Mouse (Mus musculus): ENCODE results near the gene Matn4.

The Matn4 gene

GRCm38 (mm10) chr2:164405060-164405459 is at the start of gene Matn4:
TSS of gene Matn4 (minus strand) at chr2:164405160.
- DNase-seq: no peak

GRCm38 (mm10) chr2:164453887-164454500 is 49.0 kb upstream of the Matn4 start:
- DNase-seq: peak; percentile 49

- DNase-seq: no peak
Observed at GRCm38 (mm10) chr2:164453047-164453757, 48.2 kb upstream of the Matn4 start.

GRCm38 (mm10) chr2:164452000-164452676 is 47.2 kb upstream of the Matn4 start:
- DNase-seq: no peak

- DNase-seq: no peak
Observed at GRCm38 (mm10) chr2:164449341-164450042, 44.5 kb upstream of the Matn4 start.

GRCm38 (mm10) chr2:164448921-164449320 is 44.0 kb upstream of the Matn4 start:
- no peak for DNase-seq

GRCm38 (mm10) chr2:164448140-164448539 is 43.2 kb upstream of the Matn4 start:
- DNase-seq: no peak

GRCm38 (mm10) chr2:164446086-164446469 is 41.1 kb upstream of the Matn4 start:
- DNase-seq: no peak

- no peak for DNase-seq
Observed at GRCm38 (mm10) chr2:164445399-164446085, 40.6 kb upstream of the Matn4 start.

- DNase-seq: no peak
Observed at GRCm38 (mm10) chr2:164444701-164445100, 39.7 kb upstream of the Matn4 start.

- no peak for DNase-seq
Observed at GRCm38 (mm10) chr2:164443460-164444000, 38.6 kb upstream of the Matn4 start, which contains the start of gene Sdc4. TSS of gene Sdc4 (minus strand) at chr2:164443887.

- DNase-seq: peak; percentile 95
Observed at GRCm38 (mm10) chr2:164443051-164443437, 38.1 kb upstream of the Matn4 start.

- peak; percentile 58 for DNase-seq
Observed at GRCm38 (mm10) chr2:164442315-164443050, 37.5 kb upstream of the Matn4 start.

GRCm38 (mm10) chr2:164441731-164442130 is 36.8 kb upstream of the Matn4 start:
- DNase-seq: peak; percentile 25

- DNase-seq: peak; percentile 59
Observed at GRCm38 (mm10) chr2:164441155-164441554, 36.2 kb upstream of the Matn4 start.

GRCm38 (mm10) chr2:164440314-164440713 is 35.4 kb upstream of the Matn4 start:
- peak; percentile 62 for DNase-seq

GRCm38 (mm10) chr2:164439001-164439421 is 34.1 kb upstream of the Matn4 start:
- DNase-seq: no peak

GRCm38 (mm10) chr2:164438257-164438656 is 33.3 kb upstream of the Matn4 start:
- DNase-seq: peak; percentile 36

GRCm38 (mm10) chr2:164437710-164438109 is 32.8 kb upstream of the Matn4 start:
- DNase-seq: peak; percentile 78

GRCm38 (mm10) chr2:164436961-164437360 is 32.0 kb upstream of the Matn4 start:
- peak; percentile 84 for DNase-seq

- DNase-seq: peak; percentile 52
Observed at GRCm38 (mm10) chr2:164436215-164436913, 31.4 kb upstream of the Matn4 start.

Data from kidney, postnatal 14 days (tissue).